Mouse (Mus musculus): ENCODE results near the gene Abr.

Abr gene

DNA sequence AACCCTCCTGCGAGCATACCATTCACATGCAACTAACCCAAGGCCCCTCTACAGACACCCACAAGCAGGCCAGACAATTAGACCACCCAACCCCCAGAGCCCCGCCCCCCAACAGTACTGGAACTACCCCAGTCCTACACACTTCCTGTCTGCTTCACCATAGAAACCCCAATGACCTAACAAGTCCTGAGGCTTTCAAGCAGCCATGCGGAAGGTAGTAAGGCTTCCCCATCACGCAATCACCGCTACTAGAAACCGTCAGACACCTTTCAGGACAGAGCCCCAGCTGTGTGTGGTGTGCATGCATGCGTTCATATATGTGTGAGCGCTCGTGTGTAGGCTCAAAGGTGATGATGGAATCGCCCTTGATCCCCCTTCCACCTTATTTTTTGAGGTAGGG is 165.2 kb downstream of the Abr start:
- no peak for DNase-seq (ENCODE audit: low spot score)

DNA sequence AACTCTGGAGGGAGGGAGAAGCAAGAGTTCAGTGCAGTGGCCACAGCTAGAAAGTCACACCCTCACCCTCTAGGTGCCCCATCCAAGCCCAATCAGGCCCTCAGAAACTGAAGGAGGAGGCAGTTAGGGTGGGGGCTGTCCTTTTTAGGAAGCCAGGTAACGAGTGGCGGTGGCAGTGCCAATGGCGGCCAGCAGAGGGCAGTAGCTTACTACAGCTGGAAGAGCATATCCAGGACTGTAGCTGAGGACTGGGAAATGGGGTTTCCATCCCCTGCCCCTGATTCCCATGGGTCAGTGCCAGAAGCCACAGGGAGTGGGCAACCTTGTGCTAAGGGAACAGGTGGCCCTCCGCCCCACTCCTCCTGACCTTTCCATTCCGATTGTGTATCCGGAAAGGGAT is 165.9 kb downstream of the Abr start:
- peak; percentile 59 for DNase-seq (ENCODE audit: low spot score)

DNA sequence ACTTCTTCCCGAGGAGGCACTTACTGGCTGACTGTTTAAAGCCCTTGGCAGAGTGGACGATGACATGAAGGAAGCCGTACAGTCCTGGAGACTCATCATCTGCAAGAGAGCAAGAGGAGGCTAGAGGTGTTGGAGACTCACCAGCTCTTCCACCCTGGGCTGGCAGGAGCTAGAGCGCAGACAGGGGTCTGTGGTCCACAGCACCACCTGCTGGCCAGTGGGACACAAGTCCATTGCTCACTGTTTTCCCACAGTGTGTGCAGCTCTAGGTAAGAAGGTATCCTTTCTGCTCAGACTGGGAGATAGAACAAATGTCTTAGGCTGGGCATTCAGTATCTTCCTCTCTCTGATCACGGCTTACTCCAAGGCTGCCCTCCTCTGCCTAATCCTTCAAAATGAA is 167.6 kb downstream of the Abr start:
- peak; percentile 53 for DNase-seq (ENCODE audit: low spot score)

DNA sequence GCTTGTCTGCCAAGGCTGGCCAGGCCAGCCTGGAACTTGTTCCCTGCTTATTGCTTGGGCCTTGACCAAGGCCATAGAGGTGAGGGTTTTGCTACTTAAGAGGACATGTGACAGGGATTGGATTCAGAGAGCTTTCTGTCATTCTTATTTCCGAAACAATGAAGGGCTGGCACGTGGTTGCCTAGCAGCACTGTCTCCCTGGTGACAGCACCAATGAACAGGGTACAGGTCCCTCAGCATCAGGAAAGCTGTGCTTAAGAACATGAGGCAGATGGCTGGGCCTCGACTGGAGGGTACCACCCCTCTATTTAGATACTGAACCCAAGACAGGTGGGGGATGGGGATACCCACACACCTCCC is 171.9 kb downstream of the Abr start:
- DNase-seq (ENCODE audit: low spot score): no peak

DNA sequence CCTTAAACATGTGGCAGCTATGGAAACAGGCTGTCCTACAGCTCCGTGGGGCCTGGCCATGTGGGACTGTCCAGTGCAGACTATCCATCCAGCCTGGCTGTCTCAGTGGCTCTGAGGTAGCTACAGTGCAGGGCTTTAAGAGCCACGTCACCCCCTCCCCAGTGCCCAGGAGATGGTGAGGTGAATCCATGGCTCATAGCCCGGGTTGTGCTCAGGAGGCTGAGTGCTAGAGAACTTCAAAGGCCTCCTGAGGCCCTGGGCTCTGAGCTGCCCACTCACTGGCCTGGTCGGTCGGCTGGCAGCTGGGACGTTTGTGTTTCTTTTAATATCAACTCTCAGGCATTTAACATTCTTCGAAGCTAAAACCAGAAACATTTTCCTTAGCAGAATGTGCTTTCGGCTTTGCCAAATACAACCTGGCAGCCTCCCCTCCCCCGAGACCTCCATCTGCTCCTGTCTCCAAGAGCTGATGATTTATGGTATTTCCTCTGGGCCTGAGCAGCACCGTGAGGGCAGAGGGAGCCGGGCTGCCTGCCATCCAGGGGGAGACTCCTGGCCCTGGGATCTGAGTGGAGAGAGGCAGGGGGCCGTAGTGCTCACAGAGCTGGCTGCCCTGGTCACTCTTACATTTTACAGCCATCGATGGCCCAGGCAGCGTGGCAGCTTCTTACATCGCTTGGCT is 172.5 kb downstream of the Abr start:
- no peak for DNase-seq (ENCODE audit: low spot score)

DNA sequence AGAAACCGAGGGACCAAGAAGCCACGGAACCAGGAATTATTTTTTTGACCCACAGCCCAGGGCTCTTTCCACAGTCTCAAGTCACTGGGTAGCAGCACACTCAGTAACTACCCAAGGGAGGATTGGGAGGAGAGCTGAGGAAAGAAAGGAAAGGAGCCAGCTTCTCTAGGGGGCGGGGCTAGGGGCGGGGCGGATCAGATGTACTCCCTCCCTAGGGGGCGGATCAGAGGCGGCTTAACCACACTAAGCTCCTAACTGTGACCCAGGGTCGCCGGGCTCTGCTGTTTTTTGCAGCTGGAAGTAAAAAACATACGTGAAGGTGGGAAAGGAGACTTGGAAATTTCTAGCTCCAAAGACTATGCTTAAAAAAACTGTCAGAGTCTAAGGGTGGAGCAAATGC is 175.9 kb downstream of the Abr start:
- peak; percentile 37 for DNase-seq (ENCODE audit: low spot score)

DNA sequence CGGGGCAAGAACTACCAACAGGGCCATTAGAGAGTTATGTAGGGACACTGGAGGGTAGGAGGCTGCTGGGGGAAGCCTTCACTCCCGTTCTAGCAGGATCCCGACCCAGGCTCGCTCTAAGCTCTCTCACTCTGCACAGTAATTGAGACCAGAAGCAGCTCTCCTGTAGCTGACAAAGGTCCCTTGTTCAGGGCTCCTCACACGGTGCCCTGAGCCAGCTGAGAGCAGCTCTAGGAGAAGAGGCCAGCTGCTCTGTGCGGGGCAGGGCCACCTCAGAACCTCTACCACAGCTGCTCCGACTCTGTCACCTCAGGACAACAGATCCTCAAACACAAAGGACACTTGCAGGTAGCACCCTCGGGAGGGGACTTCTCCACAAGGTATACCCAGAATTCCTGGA is 176.7 kb downstream of the Abr start:
- no peak for DNase-seq (ENCODE audit: low spot score)

DNA sequence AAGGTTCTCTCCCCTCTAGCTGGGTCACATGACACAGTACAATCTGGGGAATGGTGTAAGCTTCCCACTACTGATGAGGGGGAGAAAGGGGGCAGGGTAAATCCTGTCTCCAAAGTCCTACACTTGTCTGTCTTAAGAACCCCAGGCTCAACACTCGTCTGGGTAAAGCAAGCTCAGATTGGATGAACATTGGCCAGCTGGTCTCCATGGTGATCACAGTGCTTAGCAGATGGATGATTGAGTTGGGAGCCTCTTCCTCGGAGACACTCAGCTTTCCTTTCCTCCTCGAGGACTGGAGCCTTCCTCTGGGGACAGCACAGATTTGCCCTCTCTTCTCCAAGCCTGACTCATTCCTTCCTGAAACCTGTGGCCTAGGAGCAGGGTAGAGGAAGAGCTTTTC is 182.4 kb downstream of the Abr start:
- DNase-seq (ENCODE audit: low spot score): no peak

DNA sequence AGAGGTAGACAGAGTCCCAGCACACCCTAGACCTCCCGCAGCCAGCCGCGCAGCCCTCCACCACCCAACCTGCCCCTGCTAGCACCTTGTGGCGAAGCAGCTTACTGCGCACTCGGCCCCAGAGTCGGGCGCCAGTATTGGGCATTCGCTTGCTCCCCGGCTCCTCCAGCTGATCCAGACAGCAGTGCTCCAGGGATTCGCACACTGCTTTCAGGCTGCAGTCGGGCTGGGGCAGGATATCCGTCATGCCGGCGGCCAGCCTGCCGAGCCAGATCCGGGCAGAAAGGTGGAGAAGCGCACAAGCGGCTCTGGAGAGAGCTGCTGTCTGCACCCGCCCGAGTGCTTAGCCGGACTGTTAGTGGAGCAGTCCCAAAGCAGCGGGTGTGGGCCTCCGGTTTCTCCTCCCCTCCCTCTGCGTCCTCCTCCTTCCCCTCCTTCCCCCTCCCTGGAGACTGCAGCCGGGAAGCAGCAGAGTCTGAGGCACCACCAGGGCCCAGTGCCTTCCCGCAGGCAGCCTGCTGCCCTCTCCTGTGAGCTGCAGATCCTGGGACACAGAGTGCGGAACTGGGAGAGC is 185.2 kb downstream of the Abr start:
- DNase-seq (ENCODE audit: low spot score): no peak

DNA sequence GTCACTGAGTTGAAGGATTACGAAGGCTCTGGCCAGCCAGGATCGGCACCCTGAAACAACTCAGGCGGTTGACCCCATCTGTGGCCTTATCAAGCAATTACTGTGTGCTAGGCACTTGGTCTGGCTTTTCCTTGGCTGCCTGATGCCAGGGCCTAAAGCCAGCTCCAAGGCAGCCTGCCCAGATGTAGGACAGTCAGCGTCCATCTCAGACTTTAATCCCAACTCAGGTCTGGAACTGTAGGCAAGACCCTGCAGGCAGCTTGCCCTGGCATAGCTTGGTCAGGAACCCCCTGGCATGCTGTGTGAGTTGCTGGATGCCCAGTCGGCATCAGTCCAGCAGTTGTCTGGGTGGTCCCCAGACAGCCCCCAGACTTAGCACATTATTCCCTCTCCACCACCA is 186.1 kb downstream of the Abr start:
- no peak for DNase-seq (ENCODE audit: low spot score)

DNA sequence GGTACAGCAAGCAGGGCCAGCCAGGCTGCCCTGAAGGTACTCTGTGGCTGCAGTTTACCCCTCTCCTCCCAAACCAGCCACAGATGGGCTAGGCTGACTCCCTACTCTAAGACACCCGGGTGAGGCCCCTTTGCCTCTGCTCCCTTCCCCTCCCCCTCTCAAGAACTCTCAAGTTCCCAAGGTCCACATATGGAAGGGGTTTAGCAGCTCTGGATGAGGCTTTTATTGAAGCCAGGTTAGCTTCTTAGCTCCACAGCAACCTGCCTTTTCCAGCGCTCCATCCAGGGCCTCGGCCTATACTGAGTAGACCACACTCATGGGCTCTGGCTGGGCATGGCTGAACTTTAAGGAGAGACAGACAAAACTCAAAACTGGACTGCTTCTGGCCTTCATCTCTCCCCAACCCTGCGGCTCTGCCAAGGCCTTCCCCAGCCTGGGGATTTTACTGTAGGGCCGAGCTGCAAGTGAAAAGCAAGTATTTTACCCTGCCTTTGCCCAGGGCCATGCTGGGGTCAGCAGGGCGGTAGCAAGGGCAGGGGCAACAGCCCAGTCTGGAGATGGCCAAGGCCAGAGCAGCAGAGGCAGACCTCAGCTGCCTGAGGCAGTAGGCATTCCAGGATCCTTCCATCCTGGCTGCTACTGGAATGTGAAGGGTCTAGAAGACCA is 192.0 kb downstream of the Abr start:
- DNase-seq (ENCODE audit: low spot score): no peak

DNA sequence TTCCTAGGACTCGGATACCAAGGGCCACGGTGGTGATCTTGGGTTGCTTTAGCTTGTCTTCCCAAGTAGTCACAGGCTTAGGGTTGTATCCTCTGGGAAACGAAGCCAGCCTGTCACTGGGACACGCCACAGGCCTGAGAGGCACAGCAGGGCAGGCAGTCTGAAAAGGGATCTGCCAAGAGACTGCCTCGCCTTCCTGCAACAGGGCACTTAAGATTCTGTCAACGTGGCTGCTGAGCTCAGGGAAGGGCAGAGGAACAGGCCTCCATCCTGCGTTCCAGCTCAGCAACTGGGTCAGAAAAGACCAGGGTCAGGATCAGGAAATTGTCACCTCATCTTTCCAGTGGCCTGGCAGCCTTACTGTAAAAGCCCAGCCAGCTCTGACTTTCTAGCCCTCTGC is 192.6 kb downstream of the Abr start:
- no peak for DNase-seq (ENCODE audit: low spot score)

DNA sequence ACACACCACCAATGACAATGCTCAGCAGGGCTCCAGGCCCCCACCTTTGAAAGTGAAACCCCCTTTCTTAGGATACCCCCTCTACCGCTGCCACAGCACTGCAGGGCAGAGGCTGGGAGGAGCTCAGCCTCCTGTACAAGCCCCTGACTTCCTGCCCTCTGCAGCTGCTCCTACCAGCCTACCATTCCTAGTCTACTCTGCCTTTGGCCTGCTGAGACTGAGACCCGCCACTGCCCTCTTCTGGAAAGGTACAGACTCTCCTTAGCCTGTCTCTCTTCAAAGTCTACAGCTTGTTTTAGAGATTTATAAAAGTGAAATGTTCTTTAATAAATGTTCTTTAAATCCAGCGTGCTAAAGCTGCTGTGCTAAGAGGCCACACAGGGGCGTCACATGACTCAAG is 193.1 kb downstream of the Abr start:
- no peak for DNase-seq (ENCODE audit: low spot score)

DNA sequence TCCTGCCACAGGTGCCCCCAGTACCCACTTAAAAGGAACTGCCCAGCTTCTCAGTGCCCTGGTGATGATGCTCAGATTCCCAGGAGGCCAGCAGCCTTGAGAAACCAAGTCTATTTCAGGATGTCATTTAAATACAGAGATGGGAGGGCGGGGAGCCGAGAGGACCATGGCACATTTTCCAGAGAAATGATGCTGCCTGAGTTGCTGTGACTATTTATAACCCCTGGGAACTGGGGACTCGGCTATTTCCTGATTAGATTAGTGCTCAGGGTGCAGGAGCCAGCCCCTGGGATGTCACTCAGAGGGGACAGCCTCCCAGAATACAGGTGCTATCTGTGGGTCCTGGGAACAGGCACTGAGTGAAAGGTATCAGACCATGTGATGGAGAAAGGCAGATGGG is 194.3 kb downstream of the Abr start:
- DNase-seq (ENCODE audit: low spot score): no peak

DNA sequence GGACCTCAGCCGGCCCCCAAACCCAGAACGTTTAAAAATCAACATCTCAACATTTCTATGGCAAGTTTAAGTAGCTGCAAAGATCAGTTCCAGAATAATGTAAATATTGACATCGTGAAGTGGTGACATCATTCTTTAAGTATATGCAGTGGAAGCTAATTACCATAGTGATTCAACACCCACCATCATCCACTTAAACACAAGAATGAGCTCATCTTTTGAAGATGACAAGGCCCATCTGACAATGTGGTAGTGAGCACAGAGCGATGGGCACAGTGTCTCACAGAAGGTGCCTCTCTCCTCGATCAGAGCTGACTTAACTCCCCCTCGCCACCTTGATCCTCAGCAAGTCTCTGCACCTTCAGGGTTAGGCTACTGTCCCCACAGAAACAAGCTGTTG is 196.4 kb downstream of the Abr start:
- DNase-seq (ENCODE audit: low spot score): no peak

DNA sequence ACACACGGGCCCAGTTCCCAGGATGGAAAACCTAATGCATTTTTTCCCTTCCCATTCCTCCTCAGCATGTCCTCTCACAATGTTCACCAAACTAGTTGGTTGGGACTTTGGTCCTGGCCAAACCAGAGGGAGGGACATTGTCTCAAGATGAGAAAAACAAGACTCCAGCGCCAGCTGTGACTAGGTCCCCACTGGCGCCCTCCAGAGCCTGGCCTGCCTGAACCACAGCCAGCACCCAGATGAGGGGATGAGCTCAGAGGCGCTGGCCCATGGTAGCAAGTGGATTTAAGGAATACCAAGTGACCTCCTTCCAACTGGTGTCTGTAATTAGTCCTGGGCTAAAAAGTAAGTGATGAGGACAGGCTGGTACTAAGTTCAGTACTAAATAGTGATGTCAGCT is 201.2 kb downstream of the Abr start:
- no peak for DNase-seq (ENCODE audit: low spot score)

DNA sequence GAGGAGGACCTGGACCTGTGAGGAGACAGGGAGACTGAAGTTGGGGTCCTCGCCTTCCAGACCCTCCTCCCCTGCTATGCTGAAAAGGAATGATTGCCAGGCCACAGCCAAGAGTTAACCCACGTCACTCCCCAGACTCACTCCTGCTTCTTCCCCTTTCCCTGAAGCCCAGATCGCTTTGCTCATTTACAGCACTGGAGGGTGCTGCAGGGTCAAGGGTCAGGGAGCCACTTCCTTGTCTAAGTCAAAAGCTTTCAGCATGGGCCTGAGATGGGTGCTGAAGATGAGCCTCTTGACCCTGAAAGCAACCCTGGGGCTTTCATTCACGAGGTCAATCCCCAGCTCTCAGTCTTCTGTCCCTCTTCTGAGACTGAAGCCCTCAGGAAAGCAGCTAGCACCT is 202.9 kb downstream of the Abr start:
- no peak for DNase-seq (ENCODE audit: low spot score)

DNA sequence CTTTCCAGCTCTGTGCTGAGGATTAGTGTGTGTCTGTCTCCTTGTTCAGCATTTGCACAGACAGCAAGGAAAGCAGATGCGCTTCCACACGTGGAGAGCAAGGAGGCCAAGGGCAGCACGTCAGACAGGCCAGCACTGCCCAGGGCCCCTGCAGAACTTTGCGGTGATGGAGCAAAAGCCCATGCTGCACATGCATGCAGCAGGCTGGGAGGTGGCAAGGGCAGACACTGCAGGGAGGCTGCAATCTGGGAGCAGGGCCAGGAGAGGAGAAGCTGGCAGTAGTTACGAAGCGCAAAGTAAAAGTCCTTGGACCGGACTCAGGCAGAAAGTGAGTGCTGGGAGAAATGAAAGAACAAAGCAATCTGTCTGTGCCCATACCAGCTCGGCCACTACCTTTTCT is 203.7 kb downstream of the Abr start:
- DNase-seq (ENCODE audit: low spot score): no peak

DNA sequence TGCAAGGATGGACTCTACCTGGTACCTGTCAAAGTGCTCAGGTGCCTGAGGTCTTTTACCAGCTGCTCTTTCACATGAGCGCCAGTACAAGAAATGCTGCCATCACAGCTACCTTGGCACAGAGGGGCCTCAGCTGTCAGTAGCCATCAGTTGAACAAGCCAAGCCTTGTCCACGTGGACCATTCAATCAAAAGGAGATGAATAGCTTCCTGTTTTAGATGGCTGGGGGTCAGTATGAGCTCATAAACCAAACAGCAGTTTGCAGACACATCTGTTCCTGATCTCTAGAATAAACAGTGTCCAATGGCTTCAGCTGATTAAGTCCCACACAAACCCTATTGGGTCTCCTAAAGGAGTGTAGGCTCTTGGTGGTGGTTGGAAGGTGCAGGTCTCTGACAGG is 206.1 kb downstream of the Abr start:
- DNase-seq (ENCODE audit: low spot score): no peak

DNA sequence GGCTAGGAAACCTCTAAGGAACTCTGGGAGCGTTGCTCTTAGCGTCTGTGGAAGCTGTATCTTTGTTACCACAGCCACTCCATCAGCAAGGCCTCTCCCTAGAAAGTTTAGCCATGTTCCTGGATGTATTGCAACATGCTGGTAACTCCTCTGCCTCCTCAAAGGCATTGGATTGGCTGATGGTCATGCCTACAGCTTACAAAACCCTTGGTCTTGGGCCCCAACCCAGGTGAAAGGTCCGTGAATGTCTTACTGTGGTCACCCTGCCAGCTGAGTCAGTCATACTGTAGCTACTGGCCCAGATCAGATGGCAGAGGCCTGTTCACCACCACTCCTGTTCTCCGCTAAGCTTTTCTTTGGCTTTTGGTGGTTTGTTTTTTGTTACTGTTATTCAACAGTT is 207.1 kb downstream of the Abr start:
- DNase-seq (ENCODE audit: low spot score): no peak

DNA sequence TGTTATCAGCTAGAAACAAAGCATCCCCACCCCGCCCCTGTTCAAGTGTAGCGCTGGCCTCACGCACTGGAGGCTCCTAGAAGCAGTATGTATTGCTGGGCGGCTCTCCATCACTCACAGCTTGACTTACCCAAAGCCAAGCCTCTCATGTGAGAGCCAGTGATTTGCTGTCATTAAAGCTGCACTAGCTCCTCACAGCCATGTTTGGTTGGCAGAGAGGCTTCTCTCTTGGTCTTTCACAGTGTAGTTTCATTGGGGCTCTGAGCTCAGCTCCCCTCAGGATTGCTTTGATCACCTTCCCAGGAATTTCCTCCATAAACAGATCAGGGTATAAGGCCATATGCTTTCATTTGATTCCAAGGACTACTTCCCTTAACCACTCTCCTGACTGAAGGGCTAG is 208.9 kb downstream of the Abr start:
- DNase-seq (ENCODE audit: low spot score): no peak

DNA sequence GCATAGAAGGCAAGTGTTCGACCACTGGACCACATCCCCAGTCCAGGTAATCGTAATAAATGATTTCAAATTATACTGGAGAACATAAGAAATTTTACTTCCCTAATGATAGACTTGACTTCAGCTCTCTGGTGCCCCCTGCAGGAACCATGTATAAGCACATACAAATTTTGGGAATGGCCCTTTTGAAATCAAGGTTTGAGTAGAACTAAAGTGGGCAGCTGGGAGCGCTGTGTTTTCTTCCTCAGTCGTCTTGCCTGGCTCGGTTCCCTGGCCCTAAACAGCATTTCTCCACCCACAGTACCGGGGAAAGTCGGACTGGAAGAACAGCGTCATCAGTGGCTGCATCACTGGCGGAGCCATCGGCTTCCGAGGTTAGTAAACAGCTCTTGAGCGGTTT is 211.3 kb downstream of the Abr start:
- DNase-seq (ENCODE audit: low spot score): peak; percentile 67

DNA sequence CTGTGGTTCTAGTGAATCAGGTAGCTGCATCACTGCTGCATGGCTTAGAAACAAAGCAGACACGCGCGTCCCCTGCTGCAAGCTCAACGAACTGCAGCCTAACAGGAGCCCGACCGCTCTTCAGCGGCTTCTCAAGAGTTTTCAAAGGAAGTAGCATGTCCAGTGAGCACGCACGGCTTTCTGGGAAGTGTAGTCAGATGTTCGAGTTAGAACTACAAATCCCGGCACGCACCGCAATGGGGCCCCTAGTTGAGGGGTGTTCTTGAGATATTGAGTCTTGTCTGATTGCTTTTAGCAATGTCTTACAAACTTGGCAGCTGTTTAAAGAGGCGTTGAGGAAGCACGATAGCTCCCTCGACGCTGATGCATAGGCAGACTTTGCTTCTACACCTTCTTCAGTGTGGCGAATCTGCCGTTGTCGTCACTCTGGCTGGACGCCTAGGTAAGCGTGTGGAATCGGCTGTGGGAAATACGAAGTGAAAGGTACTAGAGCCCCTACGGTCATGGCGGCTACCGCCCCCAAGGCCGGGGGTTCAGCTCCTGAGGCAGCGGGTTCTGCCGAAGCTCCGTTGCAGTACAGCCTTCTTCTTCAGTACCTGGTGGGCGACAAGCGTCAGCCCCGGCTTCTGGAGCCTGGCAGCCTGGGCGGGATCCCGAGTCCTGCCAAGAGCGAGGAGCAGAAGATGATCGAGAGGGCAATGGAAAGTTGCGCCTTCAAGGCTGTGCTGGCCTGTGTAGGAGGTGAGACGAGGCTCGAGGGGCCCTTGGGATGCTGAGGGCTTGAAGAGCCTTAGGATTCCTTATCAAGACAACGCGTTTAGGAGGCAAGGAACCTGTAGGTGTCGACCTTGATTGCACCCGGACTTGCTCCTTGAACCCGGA is 215.2 kb downstream of the Abr start, which contains the start of gene Timm22:
TSS of gene Timm22 (plus strand) at position 251 of the 882 bp plus-strand sequence.
- DNase-seq (ENCODE audit: low spot score): peak; percentile 95

Measured in c-Kit-positive CD71-positive TER-119-positive erythroid progenitor cells, embryonic 14.5 days (primary cell).